Mouse (Mus musculus) MEL (cell line): ENCODE measurements at regions not wholly inside any gene's neighbourhood (a gene's known extent, or its start where the extent isn't known, plus 50 kb on each side); places are given as distances from the start of the nearest gene placed in this dataset.

Source experiments
- DNase-seq: peaks from one replicate; pipeline ENCODE4 v3.0.0; 2011; ENCODE audit warnings: low read depth, low spot score
- H3K27ac ChIP-seq: 2 replicates; pipeline ENCODE4 v1.5.1; 2012; ENCODE audit warnings: low read depth, mild to moderate bottlenecking, control low read depth, low read length, moderate library complexity; ENCODE audit not compliant: control insufficient read depth
- H3K27me3 ChIP-seq, 2 experiments: fragments of 150-350 bp in 1 of 2; sonication (generic) in 1 of 2; 2 replicates each; pipeline ENCODE4 v1.6.1; 2012; ENCODE audit warnings: low read length in 2 of 2, mild to moderate bottlenecking in 2 of 2, improper control_type of control experiment in 1 of 2, moderate library complexity in 1 of 2; ENCODE audit not compliant: insufficient read depth in 2 of 2, control insufficient read depth in 1 of 2
- H3K36me3 ChIP-seq, 2 experiments: 2 replicates each; pipeline ENCODE4 v1.6.1; 2012 to 2014; ENCODE audit warnings: low read length in 2 of 2, improper control_type of control experiment in 1 of 2, inconsistent platforms in 1 of 2, mild to moderate bottlenecking in 1 of 2; ENCODE audit not compliant: insufficient read depth in 2 of 2, control insufficient read depth in 1 of 2
- H3K4me1 ChIP-seq, 2 experiments: fragments of 150-350 bp in 1 of 2; sonication (generic) in 1 of 2; 2 replicates each; pipeline ENCODE4 v1.6.1; 2012; ENCODE audit warnings: low read length in 2 of 2, improper control_type of control experiment in 1 of 2, mild to moderate bottlenecking in 1 of 2; ENCODE audit not compliant: insufficient read depth in 2 of 2, control insufficient read depth in 1 of 2
- H3K4me3 ChIP-seq, 2 experiments: fragments of 150-350 bp in 1 of 2; sonication (generic) in 1 of 2; 2 replicates each; pipeline ENCODE4 v1.5.1; 2012; ENCODE audit warnings: low read depth in 2 of 2, low read length in 2 of 2, mild to moderate bottlenecking in 2 of 2, moderate library complexity in 2 of 2, control low read depth in 1 of 2, improper control_type of control experiment in 1 of 2; ENCODE audit not compliant: control insufficient read depth in 1 of 2, insufficient read depth in 1 of 2
- H3K79me2 ChIP-seq: 2 replicates; pipeline ENCODE4 v1.6.1; 2012; ENCODE audit warnings: mild to moderate bottlenecking, low read length, moderate library complexity; ENCODE audit not compliant: control insufficient read depth, poor library complexity, insufficient read depth
- H3K9ac ChIP-seq: 2 replicates; pipeline ENCODE4 v1.6.1; 2012; ENCODE audit warnings: low read depth, mild to moderate bottlenecking, control low read depth, low read length, moderate library complexity; ENCODE audit not compliant: control insufficient read depth, poor library complexity, severe bottlenecking
- H3K9me3 ChIP-seq: fragments of 150-350 bp; sonication (generic); replicated peaks from 2 replicates; pipeline ENCODE4 v1.6.1; 2012; ENCODE audit warnings: mild to moderate bottlenecking, low read length, improper control_type of control experiment, moderate library complexity; ENCODE audit not compliant: insufficient read depth
- CHD1 ChIP-seq: IDR thresholded peaks from 2 replicates; pipeline ENCODE4 v1.6.1; 2012; ENCODE audit warnings: low read depth, mild to moderate bottlenecking, inconsistent platforms, low read length, improper control_type of control experiment
- CHD2 ChIP-seq: IDR thresholded peaks from 2 replicates; pipeline ENCODE4 v1.6.1; 2011; ENCODE audit warnings: low read length, improper control_type of control experiment
- EP300 ChIP-seq, 2 experiments: IDR thresholded peaks; 2 replicates each; pipeline ENCODE4 v1.6.1; 2011; ENCODE audit warnings: improper control_type of control experiment in 2 of 2, low read length in 2 of 2, low read depth in 1 of 2, mild to moderate bottlenecking in 1 of 2
- ETS1 ChIP-seq: IDR thresholded peaks from 2 replicates; pipeline ENCODE4 v1.6.1; 2012; ENCODE audit warnings: low read depth, mild to moderate bottlenecking, inconsistent platforms, low read length, improper control_type of control experiment, moderate library complexity
- GABPA ChIP-seq: IDR thresholded peaks from 2 replicates; pipeline ENCODE4 v1.6.1; 2012; ENCODE audit warnings: low read depth, mild to moderate bottlenecking, inconsistent platforms, low read length, improper control_type of control experiment, moderate library complexity
- HCFC1 ChIP-seq: IDR thresholded peaks from 2 replicates; pipeline ENCODE4 v1.6.1; 2012; ENCODE audit warnings: low read depth, mild to moderate bottlenecking, inconsistent platforms, low read length, improper control_type of control experiment, moderate library complexity
- JUND ChIP-seq: IDR thresholded peaks from 2 replicates; pipeline ENCODE4 v1.6.1; 2011; ENCODE audit warnings: low read depth, mild to moderate bottlenecking, improper control_type of control experiment, low read length
- KAT2A ChIP-seq: conservative IDR thresholded peaks from 2 replicates; pipeline ENCODE4 v1.6.1; 2012; ENCODE audit warnings: low read depth, low read length, improper control_type of control experiment, inconsistent platforms
- MAFK ChIP-seq: IDR thresholded peaks from 2 replicates; pipeline ENCODE4 v1.6.1; 2011; ENCODE audit warnings: low read depth, mild to moderate bottlenecking, low read length, improper control_type of control experiment, borderline replicate concordance
- MAX ChIP-seq: IDR thresholded peaks from 2 replicates; pipeline ENCODE4 v1.6.1; 2011; ENCODE audit warnings: low read length, improper control_type of control experiment
- MAZ ChIP-seq: IDR thresholded peaks from 2 replicates; pipeline ENCODE4 v1.6.1; 2012; ENCODE audit warnings: low read depth, mild to moderate bottlenecking, inconsistent platforms, low read length, improper control_type of control experiment
- MEF2A ChIP-seq: IDR thresholded peaks from 2 replicates; pipeline ENCODE4 v1.6.1; 2014; ENCODE audit warnings: low read depth, mild to moderate bottlenecking, inconsistent platforms, low read length, improper control_type of control experiment; ENCODE audit not compliant: poor library complexity, insufficient replicate concordance, severe bottlenecking; ENCODE audit errors: extremely low read depth
- MXI1 ChIP-seq: IDR thresholded peaks from 2 replicates; pipeline ENCODE4 v1.6.1; 2011; ENCODE audit warnings: mild to moderate bottlenecking, low read depth, low read length, improper control_type of control experiment
- MYB ChIP-seq: IDR thresholded peaks from 2 replicates; pipeline ENCODE4 v1.6.1; 2011; ENCODE audit warnings: mild to moderate bottlenecking, low read depth, low read length, improper control_type of control experiment
- MYC ChIP-seq: IDR thresholded peaks from 2 replicates; pipeline ENCODE4 v1.6.1; 2011; ENCODE audit warnings: low read depth, mild to moderate bottlenecking, low read length, improper control_type of control experiment, moderate library complexity
- NELFE ChIP-seq: IDR thresholded peaks from 2 replicates; pipeline ENCODE4 v1.6.1; 2011; ENCODE audit warnings: low read depth, low read length, improper control_type of control experiment
- NRF1 ChIP-seq: IDR thresholded peaks from 2 replicates; pipeline ENCODE4 v1.6.1; 2014; ENCODE audit warnings: low read depth, mild to moderate bottlenecking, inconsistent platforms, low read length, improper control_type of control experiment, moderate library complexity; ENCODE audit not compliant: poor library complexity, insufficient read depth, severe bottlenecking
- POLR2AphosphoS2 ChIP-seq: IDR thresholded peaks from 2 replicates; pipeline ENCODE4 v1.6.1; 2011; ENCODE audit warnings: low read length, improper control_type of control experiment
- POLR2AphosphoS5 ChIP-seq: IDR thresholded peaks from 2 replicates; pipeline ENCODE4 v1.6.1; 2012; ENCODE audit warnings: low read depth, borderline replicate concordance, mild to moderate bottlenecking, inconsistent platforms, low read length, moderate library complexity, mixed read lengths
- RAD21 ChIP-seq: IDR thresholded peaks from 2 replicates; pipeline ENCODE4 v1.6.1; 2011; ENCODE audit warnings: mild to moderate bottlenecking, low read depth, low read length, improper control_type of control experiment
- RCOR1 ChIP-seq: IDR thresholded peaks from 2 replicates; pipeline ENCODE4 v1.6.1; 2012; ENCODE audit warnings: low read depth, mild to moderate bottlenecking, inconsistent platforms, low read length, improper control_type of control experiment
- SIN3A ChIP-seq: IDR thresholded peaks from 2 replicates; pipeline ENCODE4 v1.6.1; 2012; ENCODE audit warnings: low read length, improper control_type of control experiment, inconsistent platforms
- TAL1 ChIP-seq: IDR thresholded peaks from 2 replicates; pipeline ENCODE4 v1.6.1; 2012; ENCODE audit warnings: mild to moderate bottlenecking, inconsistent platforms, low read length, moderate library complexity, mixed read lengths
- TCF12 ChIP-seq: IDR thresholded peaks from 2 replicates; pipeline ENCODE4 v1.6.1; 2014; ENCODE audit warnings: low read depth, mild to moderate bottlenecking, inconsistent platforms, low read length, improper control_type of control experiment, moderate library complexity
- UBTF ChIP-seq: IDR thresholded peaks from 2 replicates; pipeline ENCODE4 v1.6.1; 2012; ENCODE audit warnings: low read depth, mild to moderate bottlenecking, inconsistent platforms, low read length, improper control_type of control experiment, moderate library complexity, borderline replicate concordance; ENCODE audit not compliant: insufficient read depth
- USF1 ChIP-seq: IDR thresholded peaks from 2 replicates; pipeline ENCODE4 v1.6.1; 2014; ENCODE audit warnings: low read depth, mild to moderate bottlenecking, inconsistent platforms, low read length, improper control_type of control experiment, moderate library complexity
- USF2 ChIP-seq, 2 experiments: IDR thresholded peaks; 2 replicates each; pipeline ENCODE4 v1.6.1; 2011 to 2012; ENCODE audit warnings: improper control_type of control experiment in 2 of 2, low read length in 2 of 2, borderline replicate concordance in 1 of 2, inconsistent platforms in 1 of 2, low read depth in 1 of 2, mild to moderate bottlenecking in 1 of 2; ENCODE audit not compliant: insufficient read depth in 1 of 2
- ZC3H11A ChIP-seq: IDR thresholded peaks from 2 replicates; pipeline ENCODE4 v1.6.1; 2012; ENCODE audit warnings: low read depth, mild to moderate bottlenecking, inconsistent platforms, low read length, improper control_type of control experiment
- ZKSCAN1 ChIP-seq: IDR thresholded peaks from 2 replicates; pipeline ENCODE4 v1.6.1; 2012; ENCODE audit warnings: low read depth, mild to moderate bottlenecking, inconsistent platforms, low read length, improper control_type of control experiment, moderate library complexity

GRCm38 (mm10) chr13:44101806-44102205 is 317.2 kb downstream of the Cd83 start:
- no peak for DNase-seq
- no peaks in the 10 kb centered on the region for H3K36me3 ChIP-seq
- no peak overlapping the region for H3K27ac ChIP-seq
- H3K4me1 ChIP-seq, result no peaks in the 10 kb centered on the region
- H3K79me2 ChIP-seq, result no peaks in the 10 kb centered on the region
- H3K4me3 ChIP-seq, result no peak overlapping the region
- TF ChIP-seq UBTF (no peak), MYC (no peak), ZC3H11A (no peak), ZKSCAN1 (no peak), MXI1 (no peak), MAFK (no peak), MAZ (no peak), TAL1 (no peak), TCF12 (no peak), ETS1 (no peak), MYB (no peak), USF2 (IDR thresholded peaks at IDR 0.05; ENCODE audit: borderline replicate concordance in 1 of 2, insufficient read depth in 1 of 2, low read depth in 1 of 2, low read length in 2 of 2) (no peak), MAX (no peak), NELFE (no peak), POLR2AphosphoS5 (no peak)
- TF ChIP-seq, all 39 proteins: peak for 0
- Histone ChIP-seq H3K9ac (no peak overlapping the region), H3K27me3 (no peaks in the 10 kb centered on the region), H3K9me3 (no peaks in the 10 kb centered on the region)

- H3K79me2 ChIP-seq, result no peaks in the 10 kb centered on the region
- no peaks in the 10 kb centered on the region for H3K9me3 ChIP-seq
- DNase-seq, result no peak
- H3K27ac ChIP-seq, result no peak overlapping the region
- H3K4me3 ChIP-seq, result no peak overlapping the region
- no peak overlapping the region for H3K9ac ChIP-seq
- TF ChIP-seq NRF1 (no peak), JUND (no peak), NELFE (no peak), GABPA (no peak), MYB (no peak), ZKSCAN1 (no peak), EP300 (IDR thresholded peaks at IDR 0.05; ENCODE audit: low read depth in 1 of 2, low read length in 2 of 2) (no peak), MAFK (no peak), MEF2A (no peak), SIN3A (no peak), KAT2A (no peak), POLR2AphosphoS2 (no peak), HCFC1 (no peak), USF1 (no peak), RAD21 (no peak), CHD2 (no peak), MAZ (no peak), USF2 (IDR thresholded peaks at IDR 0.05; ENCODE audit: borderline replicate concordance in 1 of 2, insufficient read depth in 1 of 2, low read depth in 1 of 2, low read length in 2 of 2) (no peak), CHD1 (no peak), RCOR1 (no peak)
- H3K4me1 ChIP-seq, result no peaks in the 10 kb centered on the region
- no peaks in the 10 kb centered on the region for H3K27me3 ChIP-seq
- no peaks in the 10 kb centered on the region for H3K36me3 ChIP-seq
Observed at GRCm38 (mm10) chr13:44102257-44102656, 317.7 kb downstream of the Cd83 start.
